Mouse (Mus musculus) testis, postnatal 14 days (tissue): Measurements from ENCODE around the gene Npepl1.

Source experiments
- DNase-seq: peaks from one replicate; pipeline ENCODE4 v3.0.0; 2021; ENCODE audit warnings: low spot score

Gene Npepl1

GRCm38 (mm10) chr2:174109991-174110782 lies at the start of gene Npepl1:
Gene Npepl1 (plus strand): TSS chr2:174110349.
- DNase-seq, result peak; percentile 65

GRCm38 (mm10) chr2:174061219-174061618 lies 48.9 kb upstream of the Npepl1 start:
- no peak for DNase-seq

- no peak for DNase-seq
Observed at GRCm38 (mm10) chr2:174063074-174063473, 47.1 kb upstream of the Npepl1 start.

- no peak for DNase-seq
Observed at GRCm38 (mm10) chr2:174063527-174064211, 46.5 kb upstream of the Npepl1 start.

- DNase-seq, result no peak
Observed at GRCm38 (mm10) chr2:174067793-174068419, 42.2 kb upstream of the Npepl1 start.

GRCm38 (mm10) chr2:174069532-174070049 lies 40.6 kb upstream of the Npepl1 start:
- DNase-seq, result no peak

- no peak for DNase-seq
Observed at GRCm38 (mm10) chr2:174071406-174071805, 38.7 kb upstream of the Npepl1 start.

GRCm38 (mm10) chr2:174073156-174073790 lies 36.9 kb upstream of the Npepl1 start:
- DNase-seq, result no peak

GRCm38 (mm10) chr2:174074621-174075020 lies 35.5 kb upstream of the Npepl1 start:
- DNase-seq, result peak; percentile 54

- DNase-seq, result peak; percentile 58
Observed at GRCm38 (mm10) chr2:174075072-174075570, 35.0 kb upstream of the Npepl1 start.

- peak; percentile 92 for DNase-seq
Observed at GRCm38 (mm10) chr2:174075673-174076432, 34.3 kb upstream of the Npepl1 start, which contains the start of gene Stx16. Gene Stx16 (plus strand): TSS chr2:174076308.

GRCm38 (mm10) chr2:174076433-174076824 lies 33.7 kb upstream of the Npepl1 start:
- DNase-seq, result no peak

GRCm38 (mm10) chr2:174077004-174077695 lies 33.0 kb upstream of the Npepl1 start:
- DNase-seq, result peak; percentile 27

GRCm38 (mm10) chr2:174077776-174078338 lies 32.3 kb upstream of the Npepl1 start:
- no peak for DNase-seq

- no peak for DNase-seq
Observed at GRCm38 (mm10) chr2:174081833-174082232, 28.3 kb upstream of the Npepl1 start.

GRCm38 (mm10) chr2:174082380-174082918 lies 27.7 kb upstream of the Npepl1 start:
- no peak for DNase-seq

GRCm38 (mm10) chr2:174095086-174095485 lies 15.1 kb upstream of the Npepl1 start:
- no peak for DNase-seq

- DNase-seq, result no peak
Observed at GRCm38 (mm10) chr2:174102399-174102798, 7.8 kb upstream of the Npepl1 start.

- no peak for DNase-seq
Observed at GRCm38 (mm10) chr2:174103527-174103926, 6.6 kb upstream of the Npepl1 start.

GRCm38 (mm10) chr2:174107375-174107774 lies 2.8 kb upstream of the Npepl1 start:
- no peak for DNase-seq
